Mouse (Mus musculus) right cerebral cortex, adult 2 months (tissue): ENCODE measurements around the gene Tmem170.

Source experiments
- DNase-seq, 2 experiments: peaks; one replicate each; pipeline ENCODE4 v3.0.0; 2021 to 2022; ENCODE audit warnings: low spot score in 2 of 2

The Tmem170 gene

GRCm38 (mm10) chr8:111813818-111814217, 62.7 kb downstream of the Tmem170 start:
- DNase-seq: no peak
